Mouse (Mus musculus): ENCODE data around the gene Tgm2. TPM values are rescaled to one million over a fixed set of nuclear protein-coding genes. Genes with fewer than 3 reads are reported as not detected.

Tgm2 gene
- polyA plus RNA-seq, 1 experiment from 2014 or later: 109 TPM

DNA sequence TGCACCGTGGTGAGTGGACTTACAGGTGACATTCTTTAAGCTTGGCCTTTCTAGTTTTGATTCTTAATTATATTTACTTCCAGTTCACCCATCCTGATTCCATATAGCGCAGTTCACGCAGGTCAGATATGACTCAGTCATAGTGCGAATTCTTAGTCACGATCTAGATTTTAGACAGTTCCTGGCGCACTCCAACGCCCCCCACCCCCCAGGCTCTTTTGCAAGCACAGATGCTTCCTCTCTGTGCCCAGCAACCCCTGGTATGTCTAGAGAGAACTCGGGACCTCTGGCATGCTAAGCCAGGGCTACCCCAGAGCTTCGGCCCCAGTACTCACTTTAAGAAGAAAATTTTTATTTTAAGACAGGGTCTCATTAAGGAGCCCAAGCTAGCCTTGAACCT, 10.3 kb upstream of the Tgm2 start:
- no peak overlapping the region for H3K27ac ChIP-seq (replicated peaks)
- DNase-seq (ENCODE audit: low spot score): no peak

DNA sequence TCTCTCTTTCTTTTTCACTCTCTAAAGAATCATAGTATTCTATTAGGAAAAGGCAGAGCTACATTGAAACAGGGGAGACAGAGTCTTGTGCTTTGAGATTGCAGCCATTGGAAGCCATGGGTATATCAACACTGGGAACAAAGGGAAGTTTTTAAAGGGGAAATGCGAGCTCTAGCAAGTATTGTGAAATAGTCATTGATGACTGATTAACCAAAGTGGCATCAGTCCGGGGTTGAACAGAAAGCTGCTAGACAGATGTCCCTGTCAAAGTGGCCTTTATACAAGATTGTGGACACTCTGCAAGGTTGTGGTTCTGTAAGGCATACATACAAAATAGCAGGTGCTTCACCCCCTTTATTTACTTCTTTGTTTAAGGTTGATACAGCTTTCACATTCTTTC, 9.4 kb upstream of the Tgm2 start:
- ATAC-seq (ENCODE audit: low FRiP score, low TSS enrichment) (no peak), DNase-seq (ENCODE audit: low spot score) (no peak)
- Histone ChIP-seq H3K27ac (replicated peaks) (no peak overlapping the region), H3K36me3 (ENCODE audit: control insufficient read depth, insufficient read depth, low read length) (no peaks in the 10 kb centered on the region), H3K9ac (ENCODE audit: low read length) (no peak overlapping the region), H3K4me2 (replicated peaks; ENCODE audit: low read depth) (no peak overlapping the region), H3K4me1 (replicated peaks; ENCODE audit: control insufficient read depth, insufficient read depth) (no peaks in the 10 kb centered on the region), H3K4me3 (ENCODE audit: low read depth, low read length) (no peak overlapping the region), H3K27me3 (ENCODE audit: control insufficient read depth, insufficient read depth, low read length) (no peaks in the 10 kb centered on the region), H3K9me3 (ENCODE audit: control insufficient read depth, low read length) (no peaks in the 10 kb centered on the region)
- TF ChIP-seq EP300 (optimal IDR thresholded peaks at IDR 0.05): no peak
- TF ChIP-seq CTCF (IDR thresholded peaks at IDR 0.05; ENCODE audit: low read depth): no peak
- WGBS: 61% methylated on average over 2 of the region's 2 CpGs

More for the DNA sequence above, 10.3 kb upstream of the Tgm2 start:
- no peak for ATAC-seq (ENCODE audit: low FRiP score, low TSS enrichment)
- H3K4me3 ChIP-seq (ENCODE audit: low read depth, low read length): no peak overlapping the region
- H3K4me1 ChIP-seq (replicated peaks; ENCODE audit: control insufficient read depth, insufficient read depth): no peaks in the 10 kb centered on the region
- no peak overlapping the region for H3K9ac ChIP-seq (ENCODE audit: low read length)
- no peak overlapping the region for H3K4me2 ChIP-seq (replicated peaks; ENCODE audit: low read depth)
- H3K9me3 ChIP-seq (ENCODE audit: control insufficient read depth, low read length): no peaks in the 10 kb centered on the region
- no peaks in the 10 kb centered on the region for H3K36me3 ChIP-seq (ENCODE audit: control insufficient read depth, insufficient read depth, low read length)
- TF ChIP-seq EP300 (optimal IDR thresholded peaks at IDR 0.05): no peak
- no peaks in the 10 kb centered on the region for H3K27me3 ChIP-seq (ENCODE audit: control insufficient read depth, insufficient read depth, low read length)
- 70% methylated on average over 9 of the region's 9 CpGs for WGBS

DNA sequence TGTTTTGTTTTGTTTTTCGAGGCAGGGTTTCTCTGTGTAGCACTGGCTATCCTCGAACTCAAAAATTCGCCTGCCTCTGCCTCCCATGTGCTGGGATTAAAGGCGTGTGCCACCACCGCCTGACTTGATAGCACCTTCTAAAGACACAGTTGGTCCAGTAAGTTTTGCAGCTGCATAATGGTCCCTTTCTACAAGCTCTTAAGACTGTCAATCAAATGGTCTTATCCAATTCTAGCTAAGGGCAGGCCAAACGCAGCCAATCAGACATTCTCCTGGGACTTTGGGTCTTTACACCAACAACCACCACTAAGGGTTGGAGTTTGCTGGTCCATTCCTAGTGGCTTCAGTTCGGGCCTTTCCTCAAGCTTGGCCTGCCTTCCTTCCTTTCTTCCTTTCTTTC, 8.9 kb upstream of the Tgm2 start:
- no peak overlapping the region for H3K27ac ChIP-seq (replicated peaks)
- ATAC-seq (ENCODE audit: low FRiP score, low TSS enrichment): no peak
- TF ChIP-seq CTCF (IDR thresholded peaks at IDR 0.05; ENCODE audit: low read depth) (no peak), EP300 (optimal IDR thresholded peaks at IDR 0.05) (no peak)
- H3K4me1 ChIP-seq (replicated peaks; ENCODE audit: control insufficient read depth, insufficient read depth): no peaks in the 10 kb centered on the region
- no peak overlapping the region for H3K4me2 ChIP-seq (replicated peaks; ENCODE audit: low read depth)
- H3K4me3 ChIP-seq (ENCODE audit: low read depth, low read length): no peak overlapping the region
- no peaks in the 10 kb centered on the region for H3K36me3 ChIP-seq (ENCODE audit: control insufficient read depth, insufficient read depth, low read length)
- no peaks in the 10 kb centered on the region for H3K27me3 ChIP-seq (ENCODE audit: control insufficient read depth, insufficient read depth, low read length)
- no peak overlapping the region for H3K9ac ChIP-seq (ENCODE audit: low read length)
- no peak for DNase-seq (ENCODE audit: low spot score)
- no peaks in the 10 kb centered on the region for H3K9me3 ChIP-seq (ENCODE audit: control insufficient read depth, low read length)
- 86% methylated on average over 7 of the region's 7 CpGs for WGBS

DNA sequence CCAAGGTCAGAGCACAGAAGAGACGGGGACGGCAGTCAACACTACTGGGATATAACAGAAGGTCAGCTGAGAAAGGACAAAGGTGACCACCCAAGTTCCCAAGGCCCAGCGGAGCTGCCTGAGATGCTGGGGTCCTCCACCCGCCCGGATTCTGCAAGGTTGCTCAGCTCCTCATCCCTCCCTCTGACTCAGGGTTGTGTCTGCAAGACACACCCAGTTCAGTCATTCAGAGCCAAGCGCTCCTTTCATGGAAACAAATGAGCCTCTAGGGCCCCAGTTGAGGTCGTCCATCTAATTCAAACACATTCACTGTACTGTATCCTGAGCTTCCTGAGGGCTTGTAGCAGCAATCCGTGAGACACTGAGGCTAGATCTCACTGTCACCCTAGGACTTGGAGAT, 8.4 kb upstream of the Tgm2 start:
- H3K36me3 ChIP-seq (ENCODE audit: control insufficient read depth, insufficient read depth, low read length): no peaks in the 10 kb centered on the region
- ATAC-seq (ENCODE audit: low FRiP score, low TSS enrichment): peak; percentile 58; the same call in 1 of the 2 replicates
- H3K4me1 ChIP-seq (replicated peaks; ENCODE audit: control insufficient read depth, insufficient read depth): no peaks in the 10 kb centered on the region
- H3K4me2 ChIP-seq (replicated peaks; ENCODE audit: low read depth): no peak overlapping the region
- no peak overlapping the region for H3K4me3 ChIP-seq (ENCODE audit: low read depth, low read length)
- WGBS: 32% methylated on average over 8 of the region's 8 CpGs
- H3K9me3 ChIP-seq (ENCODE audit: control insufficient read depth, low read length): no peaks in the 10 kb centered on the region
- DNase-seq (ENCODE audit: low spot score): no peak
- no peak overlapping the region for H3K9ac ChIP-seq (ENCODE audit: low read length)
- H3K27me3 ChIP-seq (ENCODE audit: control insufficient read depth, insufficient read depth, low read length): no peaks in the 10 kb centered on the region
- no peak for TF ChIP-seq CTCF (IDR thresholded peaks at IDR 0.05; ENCODE audit: low read depth)
- no peak for TF ChIP-seq EP300 (optimal IDR thresholded peaks at IDR 0.05)
- peak overlapping the region; percentile 13; the same call in 1 of the 2 replicates for H3K27ac ChIP-seq (replicated peaks)

DNA sequence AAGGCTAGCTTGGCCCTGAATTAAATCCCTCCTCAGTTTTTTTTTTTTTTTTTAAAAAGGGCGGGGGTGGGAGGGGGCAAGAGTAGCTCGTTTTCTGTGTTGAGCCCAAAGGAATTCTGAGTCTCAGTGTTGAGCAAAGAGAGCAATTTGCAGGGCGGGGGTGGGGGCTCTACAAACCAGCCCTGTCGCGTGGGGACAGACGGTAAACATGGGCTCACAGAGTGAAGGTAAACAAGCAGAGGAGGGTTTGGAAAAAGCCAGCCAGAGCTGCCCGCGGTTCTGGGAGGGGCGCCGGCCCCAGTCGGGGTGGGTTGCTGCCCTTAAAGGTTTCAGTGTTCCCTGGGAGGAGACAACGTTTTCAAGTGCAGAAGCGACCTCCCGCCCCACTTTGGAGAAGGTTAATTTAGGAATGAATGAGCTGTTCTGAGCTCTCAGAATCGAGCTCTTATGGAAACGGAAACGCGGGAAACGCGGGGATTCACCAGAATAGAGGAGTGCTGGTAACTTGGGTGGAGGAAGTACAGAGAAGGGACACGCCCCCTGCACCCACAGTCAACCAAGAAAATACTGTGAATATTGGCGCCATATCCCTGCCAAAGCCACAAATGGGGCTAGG, 7.6 kb upstream of the Tgm2 start:
- ATAC-seq (ENCODE audit: low FRiP score, low TSS enrichment) (peak; percentile 47; the same call in 1 of the 2 replicates), DNase-seq (ENCODE audit: low spot score) (peak; percentile 59)
- Histone ChIP-seq H3K4me3 (ENCODE audit: low read depth, low read length) (peak overlapping the region; percentile 29), H3K9me3 (ENCODE audit: control insufficient read depth, low read length) (no peaks in the 10 kb centered on the region), H3K9ac (ENCODE audit: low read length) (peak overlapping the region; percentile 23; the same call in 1 of the 2 replicates), H3K27ac (replicated peaks) (peak overlapping the region; percentile 56; the same call in 1 of the 2 replicates), H3K27me3 (ENCODE audit: control insufficient read depth, insufficient read depth, low read length) (no peaks in the 10 kb centered on the region), H3K36me3 (ENCODE audit: control insufficient read depth, insufficient read depth, low read length) (no peaks in the 10 kb centered on the region), H3K4me2 (replicated peaks; ENCODE audit: low read depth) (peak overlapping the region; percentile 60), H3K4me1 (replicated peaks; ENCODE audit: control insufficient read depth, insufficient read depth) (no peaks in the 10 kb centered on the region)
- WGBS: 1% methylated on average over 22 of the region's 22 CpGs
- TF ChIP-seq EP300 (optimal IDR thresholded peaks at IDR 0.05) (no peak), CTCF (IDR thresholded peaks at IDR 0.05; ENCODE audit: low read depth) (no peak)

DNA sequence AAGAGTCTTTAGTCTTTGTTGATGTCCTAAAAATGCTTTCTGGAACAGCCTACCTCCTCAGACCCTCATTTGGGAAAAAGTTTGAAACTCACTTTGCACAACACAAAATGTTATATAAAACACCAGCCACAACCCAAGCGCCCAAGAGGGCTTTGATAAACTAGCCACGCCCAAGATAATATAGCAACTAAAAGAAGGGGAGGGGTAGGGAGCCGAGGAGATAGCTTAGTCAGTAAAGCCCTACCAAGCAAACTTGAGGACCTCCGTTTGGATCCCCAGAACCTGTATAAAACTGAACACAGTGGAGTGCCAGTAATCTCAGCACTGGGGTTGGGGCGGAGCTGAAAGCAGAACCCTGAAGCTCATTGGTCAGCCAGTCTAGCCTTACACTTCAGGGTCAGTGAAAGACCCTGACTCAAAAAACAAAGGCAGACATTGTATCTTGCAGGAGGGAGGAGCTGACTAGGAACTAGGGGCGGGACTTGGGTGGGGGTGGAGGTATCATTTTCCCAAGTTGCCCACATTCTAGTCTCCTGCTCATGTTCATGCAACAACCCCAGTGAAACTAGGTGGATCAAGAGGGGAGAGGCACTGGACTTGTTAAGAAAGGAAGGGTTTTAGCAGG, 6.6 kb upstream of the Tgm2 start:
- Histone ChIP-seq H3K4me3 (ENCODE audit: low read depth, low read length) (no peak overlapping the region), H3K4me1 (replicated peaks; ENCODE audit: control insufficient read depth, insufficient read depth) (no peaks in the 10 kb centered on the region), H3K9me3 (ENCODE audit: control insufficient read depth, low read length) (no peaks in the 10 kb centered on the region), H3K9ac (ENCODE audit: low read length) (no peak overlapping the region), H3K27me3 (ENCODE audit: control insufficient read depth, insufficient read depth, low read length) (no peaks in the 10 kb centered on the region), H3K36me3 (ENCODE audit: control insufficient read depth, insufficient read depth, low read length) (no peaks in the 10 kb centered on the region), H3K4me2 (replicated peaks; ENCODE audit: low read depth) (no peak overlapping the region), H3K27ac (replicated peaks) (no peak overlapping the region)
- ATAC-seq (ENCODE audit: low FRiP score, low TSS enrichment): no peak
- 34% methylated on average over 6 of the region's 6 CpGs for WGBS
- no peak for DNase-seq (ENCODE audit: low spot score)
- TF ChIP-seq EP300 (optimal IDR thresholded peaks at IDR 0.05): no peak
- no peak for TF ChIP-seq CTCF (IDR thresholded peaks at IDR 0.05; ENCODE audit: low read depth)
